Mouse (Mus musculus) heart, postnatal 10 days (tissue): Measurements from ENCODE around the gene Atad3a. TPM values are rescaled to one million over a fixed set of nuclear protein-coding genes. Genes with fewer than 3 reads are reported as not detected.

Experiments
- DNase-seq, 2 experiments: peaks; one replicate each; pipeline ENCODE4 v3.0.0; 2021
- intact Hi-C: fragments of 180-260 bp; cut with DNase I; formaldehyde crosslinking; loops from one replicate; pipeline ENCODE4 v1.15.1; 2025
- total RNA-seq, 2 experiments: library from RNA; stranded (reverse); gene quantifications; 2 replicates each; pipeline ENCODE4 v1.2.3; 2021

Gene Atad3a
- total RNA-seq, 2 experiments from 2014 or later, result 67.1 to 73.1 TPM

DNA sequence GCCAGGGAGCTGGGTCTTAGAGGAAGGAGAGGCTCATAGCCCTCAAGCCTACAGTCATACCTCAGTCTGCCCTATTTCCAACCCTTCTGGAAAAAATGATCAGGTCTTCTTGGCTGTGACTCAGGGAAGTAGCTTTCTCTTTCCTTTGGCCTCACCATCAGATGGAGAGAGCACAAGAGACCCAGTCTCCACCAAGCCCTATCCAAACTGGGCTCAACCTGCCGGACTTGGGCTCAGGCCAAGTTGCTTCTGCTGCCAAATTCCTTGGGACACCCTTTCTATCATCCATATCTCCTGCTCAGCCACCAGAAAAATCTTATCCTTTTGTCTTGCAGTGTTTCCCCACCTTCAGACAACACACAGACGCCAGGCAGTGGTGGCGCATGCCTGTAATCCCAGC, 15.0 kb upstream of the Atad3a start:
- intact Hi-C loops, result loop anchor here (10.0 kb wide), 1 partner anchor 291 kb away; no protein-coding TSS in a partner anchor
- DNase-seq, result peak; percentile 60 to 63

DNA sequence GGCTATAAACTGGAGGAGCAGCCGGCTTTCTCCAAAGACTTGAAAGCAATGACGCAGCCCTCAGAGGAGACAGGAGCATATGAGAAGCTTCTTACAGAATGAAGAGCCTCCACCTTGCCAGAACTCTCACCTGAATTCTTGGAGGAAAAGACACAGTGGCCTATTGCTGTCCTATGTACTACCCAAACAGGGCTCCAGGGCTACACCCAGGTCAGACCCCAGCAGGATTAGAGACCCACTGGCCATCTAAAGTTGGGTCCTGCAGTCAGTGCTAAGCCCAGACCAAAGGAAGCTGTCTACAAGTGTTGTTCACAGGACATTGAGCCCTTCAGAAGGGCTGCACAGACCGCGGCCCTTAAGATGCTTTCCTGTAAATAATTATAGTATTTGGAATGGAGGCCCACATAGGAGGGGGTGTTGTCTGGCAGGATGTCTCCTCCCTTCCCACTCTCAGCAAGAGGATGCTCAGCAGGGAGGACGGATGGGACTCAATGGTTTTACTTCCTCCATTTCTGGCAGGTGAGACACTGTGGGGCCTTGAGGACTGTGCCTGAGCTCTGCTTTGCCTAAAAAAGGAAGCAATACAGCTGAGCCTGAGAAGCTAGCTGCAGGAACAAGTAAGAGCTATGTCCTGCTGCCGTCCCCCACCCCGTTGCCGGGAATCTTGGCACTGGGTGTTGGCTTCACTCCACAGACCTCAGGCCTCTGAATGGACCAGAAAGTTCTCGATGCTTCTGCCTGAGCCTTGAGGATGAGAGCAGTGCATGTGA, 14.3 kb upstream of the Atad3a start:
- DNase-seq, result peak; percentile 83 to 85
- intact Hi-C loops, result loop anchor here (10.0 kb wide), 1 partner anchor 290 kb away; no protein-coding TSS in a partner anchor

DNA sequence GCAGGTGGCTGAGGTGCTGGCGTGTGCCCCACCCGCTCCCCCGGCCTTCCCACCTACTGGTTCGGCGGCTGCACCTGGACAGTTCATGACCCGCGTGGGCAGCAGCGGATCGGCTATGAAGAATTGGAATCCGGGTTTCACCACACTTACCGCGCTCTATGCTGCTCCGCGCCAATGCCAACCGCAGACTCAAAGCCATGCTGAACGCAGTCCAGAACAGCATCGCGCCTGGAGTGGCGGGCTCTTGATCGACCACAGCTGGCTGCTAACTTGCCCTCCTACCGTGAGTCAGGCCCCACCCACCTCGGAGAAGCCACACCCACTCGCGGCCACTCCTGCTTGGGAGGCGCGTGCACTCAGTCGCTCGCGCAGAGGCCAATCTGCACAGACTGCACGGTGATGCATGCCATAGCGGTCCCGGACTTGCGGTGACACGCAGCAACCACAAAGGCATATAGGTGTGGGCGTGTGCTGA, 13.4 kb upstream of the Atad3a start, which contains the start of gene Vwa1:
Vwa1 (minus strand) TSS at position 419 of the 475 bp plus-strand sequence.
- peak; percentile 91 to 94 for DNase-seq
- intact Hi-C loops, result loop anchor here (10.0 kb wide), 1 partner anchor 290 kb away; no protein-coding TSS in a partner anchor

DNA sequence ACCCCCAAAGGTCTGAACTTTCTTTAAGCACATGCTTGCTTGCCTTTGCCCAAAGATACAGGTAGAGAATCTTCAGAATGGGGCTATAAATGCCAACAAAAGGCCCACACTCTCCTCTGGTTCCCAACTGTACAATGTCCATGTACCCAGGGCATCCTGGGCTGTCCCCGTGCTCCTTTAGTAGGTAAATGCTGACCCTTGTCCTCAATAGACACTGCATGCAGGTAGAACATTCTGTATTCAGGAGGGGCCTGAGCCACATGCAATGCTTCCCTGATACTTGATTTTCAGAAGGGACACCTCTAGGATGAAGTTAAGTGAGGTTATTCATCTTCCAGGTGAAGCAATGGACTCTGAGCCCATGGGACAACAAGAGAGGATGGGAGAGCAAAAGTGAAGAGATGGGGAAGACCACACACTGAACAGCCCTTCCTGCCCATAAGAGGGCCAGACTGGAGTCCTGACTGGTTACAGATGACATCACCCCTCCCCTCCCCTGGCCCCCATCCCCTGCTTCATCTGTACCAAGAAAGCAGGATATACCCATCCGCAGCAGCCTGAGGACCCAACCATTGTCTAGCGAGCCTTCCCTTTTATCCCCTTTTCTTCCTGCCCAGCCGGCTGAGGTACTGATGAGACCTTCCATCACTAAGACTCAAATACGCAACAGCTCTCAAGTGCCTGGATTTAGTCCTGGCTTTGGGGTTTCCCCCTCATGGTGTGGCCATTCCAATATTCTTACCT, 12.6 kb upstream of the Atad3a start:
- intact Hi-C loops, result loop anchor here (10.0 kb wide), 1 partner anchor 289 kb away; no protein-coding TSS in a partner anchor
- no peak for DNase-seq

DNA sequence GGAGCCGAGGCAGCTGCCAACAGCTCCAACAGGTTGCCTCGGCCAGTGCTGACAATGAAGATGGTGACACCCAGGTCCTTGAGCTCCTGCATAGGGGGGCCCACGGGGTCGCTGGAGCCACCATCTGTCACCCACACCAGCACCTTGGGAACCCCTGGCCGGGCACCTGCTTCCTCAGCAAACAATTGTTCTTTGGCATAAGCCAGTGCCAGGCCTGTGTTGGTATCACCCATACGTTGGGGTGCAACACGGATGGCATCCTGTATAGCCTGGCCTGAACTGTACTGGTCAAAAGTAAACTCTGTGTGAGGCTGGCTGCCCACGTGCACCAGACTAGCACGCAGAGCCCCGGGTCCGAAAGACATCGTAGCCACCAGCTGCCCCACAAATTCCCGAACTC, 11.9 kb upstream of the Atad3a start:
- intact Hi-C loops, result loop anchor here (10.0 kb wide), 1 partner anchor 288 kb away; no protein-coding TSS in a partner anchor
- DNase-seq, result no peak

DNA sequence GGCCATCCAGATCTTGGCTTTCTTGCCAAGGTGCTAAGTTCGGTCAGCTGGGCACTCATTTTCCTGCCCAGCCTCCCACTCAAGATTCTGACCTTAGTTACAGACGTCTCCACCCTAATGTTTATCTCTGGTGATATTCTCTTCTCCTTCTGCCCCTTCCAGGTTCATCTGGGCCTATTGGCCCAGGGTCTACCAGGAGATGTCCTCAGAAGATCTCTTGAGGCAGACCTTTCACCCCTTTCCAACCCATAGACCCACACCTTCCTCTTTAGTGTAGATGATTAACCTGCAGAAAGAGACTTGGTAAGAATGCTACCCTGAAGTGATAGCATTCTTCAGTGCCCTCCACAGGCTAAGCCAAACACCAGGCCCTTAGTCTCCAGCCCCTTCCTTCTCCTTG, 10.8 kb upstream of the Atad3a start:
- intact Hi-C loops, result loop anchor here (10.0 kb wide), 1 partner anchor 287 kb away; no protein-coding TSS in a partner anchor
- no peak for DNase-seq

DNA sequence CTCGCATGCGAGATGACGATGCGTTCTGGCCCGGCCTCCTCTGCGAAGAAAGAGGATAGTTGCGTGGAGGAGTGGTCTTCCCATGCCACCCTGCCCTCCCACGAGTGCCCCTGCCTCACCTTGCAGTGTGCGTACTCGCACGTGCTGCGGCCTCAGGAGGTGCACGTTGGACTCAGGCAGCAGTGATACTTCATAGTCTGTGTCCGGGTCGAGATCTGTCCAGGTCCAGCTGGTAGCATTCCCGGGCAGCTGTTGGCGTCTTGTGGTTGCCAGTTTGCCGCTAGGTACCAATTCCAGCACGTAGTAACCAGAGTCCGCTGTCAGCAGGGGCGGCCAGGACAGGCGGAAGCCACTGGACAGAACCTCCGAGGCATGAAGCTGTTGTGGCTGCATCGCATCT, 9.7 kb upstream of the Atad3a start:
- no peak for DNase-seq

DNA sequence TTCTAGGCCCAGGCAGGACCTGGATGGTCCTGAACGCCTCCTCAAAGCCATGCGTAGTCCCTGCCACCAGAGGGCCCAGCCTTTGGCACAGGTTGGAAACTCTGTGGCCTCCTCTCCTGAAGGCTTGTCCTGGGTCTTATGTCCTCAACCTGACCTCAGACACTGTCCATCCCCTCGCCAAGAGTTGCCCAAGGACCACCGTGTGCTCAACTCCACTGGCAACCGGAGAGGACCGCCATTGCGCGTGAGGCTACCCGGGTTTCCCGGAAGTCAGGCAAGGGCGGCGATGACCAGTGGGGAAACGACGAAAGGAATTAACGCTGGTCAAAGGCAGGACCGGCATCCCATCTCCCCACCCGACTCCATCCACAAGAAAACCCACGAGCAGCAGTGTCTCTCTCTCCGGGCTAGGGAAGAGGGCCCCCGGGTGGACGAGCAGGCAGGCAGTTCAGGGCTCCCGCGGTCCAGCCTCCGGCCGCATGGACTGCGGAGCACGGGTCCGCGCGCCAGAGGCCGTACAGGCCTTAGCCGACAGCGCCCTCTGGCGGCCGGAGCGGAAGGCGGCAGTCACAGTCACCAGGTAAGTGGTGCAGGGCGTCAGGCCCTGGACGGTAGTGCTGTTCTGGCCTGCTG, 9.1 kb upstream of the Atad3a start:
- intact Hi-C loops, result loop anchor here (1.0 to 10.0 kb wide), 3 partner anchors 14 to 285 kb away; no protein-coding TSS in a partner anchor
- DNase-seq, result peak; percentile 93 to 94

More for the DNA sequence above, 9.7 kb upstream of the Atad3a start:
- intact Hi-C loops, result loop anchor here (1.0 to 10.0 kb wide), 2 partner anchors 49 to 286 kb away; no protein-coding TSS in a partner anchor

DNA sequence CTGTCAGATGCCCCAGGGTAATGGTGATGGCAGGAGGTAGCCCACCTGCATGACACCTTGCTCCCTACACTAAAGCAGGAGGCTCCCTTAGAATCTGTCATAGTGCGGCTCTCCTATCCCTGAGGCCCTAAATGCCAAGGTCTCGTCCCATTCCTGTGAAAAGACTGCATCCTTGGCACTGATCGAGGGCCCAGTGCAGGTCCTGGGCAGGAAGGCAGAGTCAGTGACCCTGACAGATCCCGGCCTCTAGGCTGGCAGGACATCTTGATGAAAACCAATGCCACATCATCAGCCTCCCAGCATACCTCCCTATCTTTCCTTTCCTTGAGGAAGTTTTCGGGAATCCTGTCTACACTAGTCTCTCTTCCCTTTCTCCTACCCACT, 8.6 kb upstream of the Atad3a start:
- intact Hi-C loops, result loop anchor here (1.0 kb wide), 1 partner anchor 15 kb away; no protein-coding TSS in a partner anchor
- no peak for DNase-seq

DNA sequence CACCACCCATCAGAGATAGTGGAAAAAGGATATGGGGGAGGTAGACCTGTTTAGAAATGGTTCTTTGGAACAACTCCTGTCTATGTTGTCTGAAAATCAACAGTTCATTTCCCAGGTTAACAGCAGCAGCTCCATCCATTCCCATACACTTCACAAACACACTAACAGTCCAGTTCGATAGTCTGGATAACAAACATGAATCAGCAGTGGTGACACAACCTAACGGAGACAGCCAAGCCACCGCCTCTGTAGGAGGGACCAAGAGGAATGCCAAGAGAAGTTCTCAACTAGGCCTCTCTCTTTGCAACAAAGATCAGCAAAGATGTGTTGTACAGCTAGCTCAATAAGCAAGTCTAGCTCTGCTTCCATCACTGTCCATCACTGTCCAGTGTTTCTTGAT, 1.5 kb upstream of the Atad3a start:
- no peak for DNase-seq
- intact Hi-C loops, result no loop called here

DNA sequence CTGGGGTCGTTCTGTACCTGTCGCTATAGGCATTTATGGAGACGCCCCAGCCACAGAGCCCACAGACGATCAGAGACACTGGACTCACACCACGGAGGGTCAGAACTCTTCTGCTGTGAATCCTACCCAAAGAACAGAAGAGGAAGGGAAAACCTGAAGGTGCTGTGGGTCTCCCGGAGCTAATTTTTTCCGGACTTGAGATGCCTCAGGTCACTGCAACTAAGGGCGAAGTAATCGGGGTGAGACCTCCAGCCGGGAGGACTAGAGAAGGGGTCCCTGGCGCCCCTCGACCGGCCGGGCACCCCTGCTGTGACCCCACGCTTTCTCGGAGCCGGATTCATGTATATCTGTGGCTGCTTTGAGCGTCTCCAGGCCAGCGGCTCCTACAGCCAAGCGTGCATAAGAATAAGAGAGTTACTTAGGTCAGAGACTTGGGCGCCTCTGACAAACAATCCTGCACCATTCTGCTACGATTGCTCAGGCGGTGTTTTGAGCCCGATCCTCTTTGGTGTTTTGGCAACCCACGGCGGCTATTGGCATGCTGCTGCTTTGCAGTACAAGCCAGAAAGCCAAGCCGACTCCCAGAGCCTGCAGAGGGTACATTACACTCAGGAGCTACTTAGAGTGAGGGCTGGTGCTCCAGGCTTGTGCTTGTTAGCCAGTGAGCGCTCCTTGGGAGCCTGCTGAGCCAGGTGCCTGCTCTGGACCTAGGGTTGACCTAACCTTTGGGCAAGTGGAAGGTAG, 635 bp upstream of the Atad3a start:
- DNase-seq, result peak in 1 of 2 experiments; percentile 31
- intact Hi-C loops, result no loop called here

DNA sequence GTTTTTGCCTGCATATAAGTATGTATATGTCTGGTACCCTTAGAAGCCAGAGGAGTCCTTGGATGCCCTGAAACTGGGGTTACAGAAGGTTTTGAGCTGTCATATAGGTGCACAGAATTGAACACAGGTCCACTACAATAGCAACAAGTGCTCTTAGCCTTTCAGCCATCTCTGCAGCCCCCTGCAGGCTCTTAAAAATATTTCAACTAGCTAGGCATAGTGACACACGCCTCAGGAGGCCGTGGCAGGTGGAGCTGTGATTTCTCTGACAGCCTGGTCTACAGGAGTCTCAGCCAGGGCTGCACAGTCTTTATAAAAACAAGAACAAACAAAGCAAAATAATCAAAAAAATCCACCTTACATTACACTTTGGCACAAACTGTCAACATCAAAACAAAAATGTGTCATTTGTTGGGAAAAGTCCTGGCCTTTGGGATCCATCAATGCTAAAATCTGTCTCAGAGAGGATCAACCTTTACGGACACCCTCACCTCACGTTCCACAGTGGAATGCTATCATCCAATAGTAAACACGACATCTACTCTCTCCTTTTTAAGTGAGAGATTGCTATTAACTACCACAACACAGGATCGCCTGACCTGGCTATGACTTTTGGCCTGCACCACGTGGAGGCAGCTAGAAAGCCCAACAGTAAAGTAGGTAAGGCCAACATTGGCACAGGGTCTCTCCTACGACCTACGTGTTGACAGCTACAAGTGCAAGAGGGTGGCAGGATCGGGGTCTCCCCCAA, 856 bp downstream of the Atad3a start:
- intact Hi-C loops, result no loop called here
- peak; percentile 48 to 55 for DNase-seq

DNA sequence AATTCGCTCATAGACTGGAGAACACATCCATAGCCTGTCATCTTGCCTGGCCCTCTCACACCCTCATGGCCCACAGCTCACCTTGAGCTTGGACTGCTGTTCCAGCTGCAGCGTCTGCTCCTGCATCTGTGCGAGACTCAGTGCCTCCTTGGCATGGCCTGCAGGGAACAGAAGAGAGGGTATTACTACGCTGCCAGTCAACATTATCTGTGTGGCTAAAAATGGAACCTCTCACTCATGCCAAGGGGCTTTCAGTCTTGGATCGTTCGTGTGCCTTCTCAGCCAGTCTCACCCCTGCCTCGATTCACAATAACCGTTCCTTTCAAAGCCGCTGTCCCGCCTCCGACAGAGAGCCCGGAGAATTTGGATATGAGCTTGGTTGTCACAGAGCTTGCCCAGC, 3.9 kb downstream of the Atad3a start:
- intact Hi-C loops, result no loop called here
- peak; percentile 43 to 58 for DNase-seq

DNA sequence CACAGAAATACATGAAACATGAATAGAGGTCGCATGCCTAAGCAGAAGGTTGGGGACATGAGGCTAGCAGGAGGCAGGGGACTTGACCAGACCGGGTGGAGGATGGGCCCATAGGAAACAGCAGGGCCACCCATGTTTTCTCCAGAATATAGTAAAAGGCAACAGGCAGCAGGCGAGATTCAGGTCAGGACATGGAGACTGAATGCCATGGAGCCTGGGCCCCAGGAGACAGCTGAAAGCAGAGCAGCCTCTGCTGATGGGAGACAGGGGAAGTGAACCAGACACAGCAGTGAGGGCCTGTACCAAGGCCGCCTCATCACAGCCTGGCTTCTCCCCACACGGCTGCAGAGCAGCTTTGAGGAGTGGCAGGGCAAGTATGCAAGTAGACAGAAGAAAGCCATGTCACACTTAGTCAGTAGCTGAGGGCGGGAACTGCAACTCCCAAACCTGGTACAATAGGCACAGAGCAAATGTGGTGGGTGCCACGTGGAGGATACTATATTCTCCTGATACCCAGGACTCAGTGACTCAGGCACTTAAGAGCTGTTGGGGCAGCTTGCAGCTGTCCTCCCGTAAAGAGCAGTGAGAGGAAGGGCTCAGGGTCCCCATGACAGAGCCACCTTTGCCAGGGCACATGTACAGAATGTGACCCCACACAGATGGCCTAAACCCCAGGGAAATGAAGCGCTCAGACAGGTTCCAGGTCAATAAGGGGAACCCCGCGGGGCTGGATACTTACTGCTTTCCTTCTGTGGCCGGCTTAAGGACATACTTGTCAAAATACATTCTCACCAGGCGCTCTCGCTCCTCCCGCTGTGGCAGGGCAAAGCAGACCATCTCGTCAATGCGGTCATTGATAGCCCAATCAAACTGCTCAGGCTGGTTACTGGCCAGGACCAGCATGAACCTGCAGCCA, 14.1 kb downstream of the Atad3a start:
- intact Hi-C loops, result no loop called here

DNA sequence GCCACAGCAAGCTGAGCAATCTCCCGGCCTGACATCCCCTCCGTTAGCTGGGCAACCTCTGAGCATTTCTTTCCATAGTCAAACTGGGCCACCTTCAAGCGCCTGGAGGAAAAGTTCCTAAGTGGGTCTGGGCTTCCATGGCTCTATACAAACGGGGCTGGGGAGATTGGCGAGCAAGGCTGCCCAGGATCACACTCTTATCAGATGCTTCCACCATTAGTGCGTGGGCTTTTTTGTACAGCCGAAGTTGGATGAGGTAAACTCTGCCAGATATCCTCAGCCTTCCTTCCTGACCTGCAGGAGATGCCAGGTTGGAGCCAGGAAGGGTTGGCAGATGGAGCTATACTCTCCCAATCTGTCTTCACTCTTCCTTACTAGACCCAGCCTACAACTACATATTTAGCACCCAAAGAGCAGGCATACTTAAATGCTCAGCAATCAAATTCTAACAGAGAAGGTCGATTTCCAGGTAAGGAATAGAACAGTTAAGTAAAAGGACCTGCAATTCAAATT, 14.8 kb downstream of the Atad3a start:
- intact Hi-C loops, result no loop called here
- no peak for DNase-seq

More for the DNA sequence above, 14.1 kb downstream of the Atad3a start:
- DNase-seq, result no peak

DNA sequence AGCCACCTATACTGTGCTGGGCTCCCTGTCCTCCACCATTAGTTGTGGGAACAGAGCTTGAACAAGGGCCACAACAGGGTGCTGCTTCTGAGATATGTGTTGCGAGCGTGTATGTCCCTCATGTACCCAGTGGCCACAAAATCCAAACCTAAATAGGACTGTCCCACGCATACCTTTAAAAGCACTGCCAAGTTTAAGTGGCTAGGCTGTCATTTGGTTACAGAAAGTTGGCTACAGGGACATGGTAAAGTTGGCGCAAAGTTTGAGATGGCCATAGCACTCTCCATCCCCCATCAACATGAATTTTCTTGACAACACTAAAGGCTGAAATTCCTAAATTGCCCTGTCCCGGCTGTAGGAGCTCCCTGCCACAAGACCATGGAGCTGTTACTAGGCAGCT, 15.8 kb downstream of the Atad3a start:
- intact Hi-C loops, result no loop called here
- no peak for DNase-seq

DNA sequence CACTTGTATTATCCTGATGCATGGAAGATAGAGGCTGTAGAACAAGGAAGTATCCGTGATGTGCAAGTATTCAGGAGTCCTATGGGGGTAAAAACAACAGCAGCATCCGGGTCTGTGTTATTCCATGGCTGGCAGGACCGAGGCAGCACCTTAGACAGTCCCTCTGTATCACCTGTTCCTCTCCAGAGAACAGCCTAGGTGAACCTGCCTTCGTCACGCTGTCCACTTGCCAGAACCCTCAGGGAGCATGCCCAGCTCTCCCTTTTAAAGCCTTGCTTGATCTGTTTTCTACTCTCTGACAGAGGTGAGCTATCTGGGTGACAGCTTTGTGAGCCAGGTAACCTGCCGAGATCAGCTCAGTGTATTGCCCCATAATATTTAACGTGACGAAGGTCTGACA, 16.4 kb downstream of the Atad3a start:
- DNase-seq, result no peak
- intact Hi-C loops, result no loop called here

DNA sequence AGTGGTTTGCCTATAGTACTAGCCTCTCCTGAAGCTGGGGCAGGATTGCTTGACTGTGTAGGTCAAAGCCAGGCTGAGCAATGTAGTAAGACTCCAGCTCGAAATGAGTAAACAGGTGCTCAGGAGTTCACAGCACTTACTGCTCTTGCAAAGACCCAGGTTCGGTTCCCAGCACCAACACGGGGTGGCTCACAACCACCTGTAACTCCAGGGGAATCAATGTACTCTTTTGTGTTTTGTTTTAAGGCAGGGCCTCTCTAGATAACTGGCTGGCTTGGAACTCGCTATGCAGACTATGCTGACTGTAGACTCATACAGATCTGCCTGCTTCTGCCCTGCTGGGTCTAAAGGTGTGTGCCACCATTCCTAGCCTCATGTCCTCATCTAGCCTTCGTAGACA, 18.2 kb downstream of the Atad3a start:
- DNase-seq, result no peak
- intact Hi-C loops, result loop anchor here (2.0 kb wide), 1 partner anchor 20 kb away; no protein-coding TSS in a partner anchor
